Mouse (Mus musculus): ENCODE measurements around the gene Ldhb. TPM values are rescaled to one million over a fixed set of nuclear protein-coding genes. Genes with fewer than 3 reads are reported as not detected.
"Not testable (repeated sequence)": the region's sequence is repeated elsewhere in the genome, so short reads cannot be mapped to it uniquely, and the experiment has no call there.

Ldhb gene
- 150 and 155 TPM in 2 replicates for total RNA-seq (2021)
- long read RNA-seq, transcript Ldhb-201 (8 exons, 1,304 nt): major isoform, 252 of 272 reads
- long read RNA-seq, partial matches to known transcripts: 11 of 272 reads
- long read RNA-seq, other reads (novel, unspliced or antisense): 9 of 272 reads

- peak; percentile 81 for DNase-seq
These were observed at the start of gene Ldhb for GRCm38 (mm10) chr6:142507785-142508162. TSS of gene Ldhb (minus strand) at chr6:142507957.

- DNase-seq: no peak
These were observed 48.2 kb upstream of the Ldhb start for GRCm38 (mm10) chr6:142555988-142556387.

GRCm38 (mm10) chr6:142551482-142551881, 43.7 kb upstream of the Ldhb start:
- no peak for DNase-seq

GRCm38 (mm10) chr6:142550871-142551270, 43.1 kb upstream of the Ldhb start:
- DNase-seq: no peak

GRCm38 (mm10) chr6:142548377-142548776, 40.6 kb upstream of the Ldhb start:
- no peak for DNase-seq

- no peak for DNase-seq
These were observed 37.4 kb upstream of the Ldhb start for GRCm38 (mm10) chr6:142545132-142545531.

- DNase-seq: no peak
These were observed 35.9 kb upstream of the Ldhb start for GRCm38 (mm10) chr6:142543648-142544047.

GRCm38 (mm10) chr6:142542800-142543175, 35.0 kb upstream of the Ldhb start:
- no peak for DNase-seq

- DNase-seq: no peak
These were observed 34.5 kb upstream of the Ldhb start for GRCm38 (mm10) chr6:142542082-142542799.

- DNase-seq: no peak
These were observed 32.9 kb upstream of the Ldhb start for GRCm38 (mm10) chr6:142540561-142541160.

- DNase-seq: no peak
These were observed 32.4 kb upstream of the Ldhb start for GRCm38 (mm10) chr6:142540131-142540530.

- peak; percentile 39 for DNase-seq
These were observed 30.7 kb upstream of the Ldhb start for GRCm38 (mm10) chr6:142538503-142538902.

GRCm38 (mm10) chr6:142533412-142533811, 25.7 kb upstream of the Ldhb start:
- DNase-seq: no peak

GRCm38 (mm10) chr6:142532686-142533085, 24.9 kb upstream of the Ldhb start:
- no peak for DNase-seq

- no peak for DNase-seq
These were observed 24.4 kb upstream of the Ldhb start for GRCm38 (mm10) chr6:142532141-142532540.

GRCm38 (mm10) chr6:142530378-142530777, 22.6 kb upstream of the Ldhb start:
- DNase-seq: no peak

GRCm38 (mm10) chr6:142529680-142530079, 21.9 kb upstream of the Ldhb start:
- DNase-seq: no peak

- no peak for DNase-seq
These were observed 20.3 kb upstream of the Ldhb start for GRCm38 (mm10) chr6:142527931-142528562.

- peak; percentile 65 for DNase-seq
These were observed 17.0 kb upstream of the Ldhb start for GRCm38 (mm10) chr6:142524635-142525308.

GRCm38 (mm10) chr6:142521591-142522110, 13.9 kb upstream of the Ldhb start:
- DNase-seq: no peak

GRCm38 (mm10) chr6:142519110-142519509, 11.4 kb upstream of the Ldhb start:
- no peak for DNase-seq

- not testable (repeated sequence) for DNase-seq
These were observed 7.6 kb upstream of the Ldhb start for GRCm38 (mm10) chr6:142515379-142515778.

Measured in adrenal gland, postnatal 25 days (tissue).